Mouse (Mus musculus) bone marrow, adult 2 months (tissue): ENCODE results near the gene Itgb7. TPM values are rescaled to one million over a fixed set of nuclear protein-coding genes. Genes with fewer than 3 reads are reported as not detected.

ENCODE experiments used
- H3K27ac ChIP-seq: fragments of 200-500 bp; 2 replicates; pipeline ENCODE4 v1.5.1; 2012; ENCODE audit warnings: low read depth, mild to moderate bottlenecking, control low read depth, inconsistent platforms, low read length; ENCODE audit not compliant: control insufficient read depth, poor library complexity, insufficient read depth
- H3K4me1 ChIP-seq: fragments of 200-500 bp; 2 replicates; pipeline ENCODE4 v1.6.1; 2011; ENCODE audit warnings: low read length; ENCODE audit not compliant: control insufficient read depth, insufficient read depth
- H3K4me3 ChIP-seq: fragments of 200-500 bp; replicated peaks from 2 replicates; pipeline ENCODE3; 2011; ENCODE audit warnings: mild to moderate bottlenecking, low read depth, low read length, control low read depth; ENCODE audit not compliant: control insufficient read depth
- CTCF ChIP-seq: fragments of 200-500 bp; IDR thresholded peaks from 2 replicates; pipeline ENCODE4 v1.5.1; 2011; ENCODE audit warnings: low read length, control low read depth; ENCODE audit not compliant: control insufficient read depth, insufficient read depth
- POLR2A ChIP-seq: fragments of 200-500 bp; IDR thresholded peaks from 2 replicates; pipeline ENCODE4 v1.6.1; 2011; ENCODE audit warnings: low read depth, mild to moderate bottlenecking, control low read depth, low read length, borderline replicate concordance; ENCODE audit not compliant: control insufficient read depth
- WGBS: fragments of 180-500 bp; shearing (Covaris S2); methylation state at CpG from one replicate; pipeline ENCODE4 v1.1.7; 2018; 5-methylcytosine and 5-hydroxymethylcytosine counted together
- polyA plus RNA-seq: library from polyadenylated mRNA; stranded (reverse); fragments of >200 nt; gene quantifications from 2 replicates; pipeline ENCODE4 v1.2.4, GENCODE M21; 2011; ENCODE audit warnings: low replicate concordance; ENCODE audit not compliant: missing spikeins, insufficient read depth, insufficient read length

Gene Itgb7
- polyA plus RNA-seq, 1 experiment: 140 TPM

DNA sequence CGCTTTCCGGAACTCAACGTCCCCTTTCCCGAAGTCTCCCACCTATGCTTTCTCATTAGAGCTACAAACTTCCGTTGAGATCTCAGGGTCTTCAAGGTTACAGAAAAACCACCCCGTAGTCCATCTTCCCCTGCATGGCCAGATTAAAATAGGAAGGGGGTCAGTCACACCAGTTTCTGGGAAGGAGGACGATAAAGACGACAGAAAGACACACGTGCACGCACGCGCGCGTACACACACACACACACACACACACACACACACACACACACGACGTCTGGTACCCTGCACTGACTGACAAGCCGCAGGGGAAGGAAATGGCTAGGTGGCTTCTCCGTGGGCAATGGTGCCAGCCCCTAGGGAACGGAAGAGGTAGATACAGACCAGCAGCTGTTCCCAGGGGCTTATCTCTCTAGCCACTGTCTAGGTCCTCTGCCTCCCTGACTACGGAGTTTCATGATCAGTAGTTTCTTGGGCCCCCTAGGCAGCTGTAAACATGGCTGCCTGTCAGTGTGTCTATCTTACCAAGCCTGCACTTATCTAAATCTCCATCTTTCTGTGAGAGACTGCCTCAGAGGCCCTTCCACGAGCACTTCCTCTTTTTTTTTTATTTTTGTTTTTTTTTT, 6.6 kb downstream of the Itgb7 start:
- WGBS: under 1% methylated on average over 21 of the region's 21 CpGs
- TF ChIP-seq CTCF: no peak
- no peak for TF ChIP-seq POLR2A
- Histone ChIP-seq H3K4me3 (peak overlapping the region; percentile 44), H3K27ac (no peak overlapping the region), H3K4me1 (peaks cover 2% of the 10 kb centered on the region; the same call in 1 of the 2 replicates)

DNA sequence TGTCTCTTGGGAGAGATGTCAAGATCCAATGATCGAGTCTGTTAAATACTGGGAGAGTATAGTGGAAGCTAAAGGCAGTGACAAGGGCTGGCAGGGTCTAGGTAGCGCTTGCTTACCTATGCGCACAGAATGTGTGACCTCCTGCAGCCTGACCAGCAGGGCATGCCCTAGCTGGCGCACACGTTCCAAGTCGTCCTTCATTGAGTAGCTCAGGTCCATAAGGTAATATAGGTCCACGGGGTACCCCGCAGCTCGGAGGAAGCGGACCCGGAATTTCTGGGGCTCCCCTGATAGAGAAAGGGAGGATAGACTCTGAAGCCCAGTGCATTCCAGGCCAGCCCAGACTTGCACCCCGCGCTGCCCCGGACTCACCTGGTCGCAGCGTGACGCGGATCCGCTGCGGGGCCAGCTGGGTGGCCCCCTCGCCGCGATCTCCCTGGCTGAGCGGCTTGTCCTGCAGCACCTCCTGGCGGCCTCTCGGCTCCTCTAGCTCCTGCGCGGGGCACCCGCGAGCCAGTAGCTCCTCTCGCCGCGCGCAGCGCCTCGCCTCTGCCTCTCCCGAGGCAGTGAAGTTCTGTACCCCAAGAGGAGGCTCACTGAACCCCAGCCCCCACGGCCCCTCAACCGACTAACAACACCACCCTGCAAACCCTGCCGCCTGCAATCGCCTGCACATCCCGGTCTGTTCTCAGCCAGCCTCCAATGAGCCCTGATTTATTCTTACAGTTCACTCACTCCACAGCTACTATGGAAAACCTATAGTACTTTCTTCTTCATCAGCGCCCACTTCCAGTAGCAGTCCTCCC, 7.4 kb downstream of the Itgb7 start:
- Histone ChIP-seq H3K4me3 (peak overlapping the region; percentile 23), H3K27ac (0 out of 2 replicates have a peak overlapping the region, but pooled peaks have one; percentile 51), H3K4me1 (peaks cover 2% of the 10 kb centered on the region; the same call in 1 of the 2 replicates)
- 9% methylated on average over 43 of the region's 43 CpGs for WGBS
- TF ChIP-seq POLR2A (no peak), CTCF (peak; percentile 69)

DNA sequence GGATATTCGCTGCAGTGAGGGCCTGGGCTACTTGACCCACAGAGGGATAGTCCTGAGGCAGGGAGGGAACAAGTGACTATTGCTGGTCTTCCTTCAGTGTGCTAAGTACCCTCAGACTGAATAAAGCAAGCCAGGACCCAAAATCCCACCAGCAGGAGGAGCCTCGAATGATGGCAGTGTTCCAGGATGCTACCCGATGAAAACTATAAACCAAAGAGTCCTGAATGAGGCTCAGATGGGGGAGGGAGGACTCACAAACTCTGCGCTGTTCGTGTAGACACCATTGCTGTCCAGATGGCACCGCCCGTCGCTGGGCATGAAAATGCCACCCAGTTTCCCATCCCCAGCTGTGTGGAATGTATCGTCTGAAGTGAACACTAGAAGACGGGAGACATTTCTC, 9.4 kb downstream of the Itgb7 start:
- peaks cover 2% of the 10 kb centered on the region; the same call in 1 of the 2 replicates for H3K4me1 ChIP-seq
- TF ChIP-seq POLR2A (no peak), CTCF (no peak)
- 77% methylated on average over 10 of the region's 10 CpGs for WGBS
- H3K4me3 ChIP-seq: no peak overlapping the region
- no peak overlapping the region for H3K27ac ChIP-seq

DNA sequence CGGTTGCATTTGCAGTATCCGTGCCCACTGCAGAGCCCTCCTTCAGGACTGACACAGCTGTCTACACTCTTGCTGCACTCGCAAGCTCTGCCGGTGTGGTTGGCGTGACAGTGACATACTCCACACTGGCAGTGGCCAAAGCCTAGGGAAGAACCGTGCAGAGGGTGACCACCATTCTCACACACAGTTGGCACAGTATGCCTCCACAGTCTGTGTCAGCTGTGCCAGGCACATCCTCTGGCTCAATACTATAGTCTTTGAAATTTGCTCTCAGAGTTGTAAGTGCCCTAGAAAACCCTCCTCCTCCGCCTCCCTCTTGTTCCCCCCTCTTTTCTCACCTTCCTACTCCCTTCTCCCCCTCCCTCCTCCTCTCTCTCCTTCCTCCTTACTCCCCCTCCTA, 14.4 kb downstream of the Itgb7 start:
- no peak overlapping the region for H3K27ac ChIP-seq
- 84% methylated on average over 7 of the region's 7 CpGs for WGBS
- TF ChIP-seq POLR2A (no peak), CTCF (no peak)
- H3K4me3 ChIP-seq: no peak overlapping the region
- no peaks in the 10 kb centered on the region for H3K4me1 ChIP-seq

DNA sequence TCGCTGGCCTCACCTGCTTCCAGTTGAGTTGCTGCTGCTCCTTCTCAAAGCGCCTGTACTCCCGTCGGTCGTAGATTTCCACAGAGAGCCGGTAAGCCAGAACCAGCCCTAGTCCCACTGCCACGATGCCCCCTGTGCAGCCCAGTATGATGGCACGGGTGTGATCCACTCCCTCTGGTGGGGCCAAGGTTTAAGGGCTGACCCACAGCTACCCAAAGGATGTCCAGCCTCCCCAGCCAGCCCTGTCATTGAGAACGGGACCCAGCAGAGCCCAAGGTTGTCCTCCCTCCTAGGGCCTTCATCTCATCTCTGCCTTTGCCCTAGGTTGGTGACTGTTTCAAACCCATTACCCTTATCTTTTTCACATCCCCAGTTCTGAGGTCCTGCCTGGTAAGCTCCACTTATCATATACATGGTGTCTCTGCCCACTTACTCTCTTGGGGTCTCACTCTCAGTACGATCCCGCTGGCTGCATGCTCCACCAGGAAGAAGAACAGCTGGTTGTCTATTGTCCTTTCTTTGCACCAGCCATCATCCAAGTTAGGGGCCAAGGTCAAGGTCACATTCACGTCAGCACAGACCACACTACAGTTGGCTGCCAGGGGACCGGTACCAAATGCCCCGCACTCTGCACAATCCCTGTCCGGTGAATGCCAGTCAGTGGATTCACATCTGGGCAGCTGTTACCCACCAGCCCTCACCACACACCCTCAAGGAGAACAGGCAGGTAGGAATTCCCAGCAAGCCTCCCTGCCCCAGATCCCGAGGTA, 15.1 kb downstream of the Itgb7 start:
- WGBS: 90% methylated on average over 16 of the region's 16 CpGs
- no peaks in the 10 kb centered on the region for H3K4me1 ChIP-seq
- TF ChIP-seq CTCF (no peak), POLR2A (no peak)
- no peak overlapping the region for H3K4me3 ChIP-seq
- no peak overlapping the region for H3K27ac ChIP-seq

DNA sequence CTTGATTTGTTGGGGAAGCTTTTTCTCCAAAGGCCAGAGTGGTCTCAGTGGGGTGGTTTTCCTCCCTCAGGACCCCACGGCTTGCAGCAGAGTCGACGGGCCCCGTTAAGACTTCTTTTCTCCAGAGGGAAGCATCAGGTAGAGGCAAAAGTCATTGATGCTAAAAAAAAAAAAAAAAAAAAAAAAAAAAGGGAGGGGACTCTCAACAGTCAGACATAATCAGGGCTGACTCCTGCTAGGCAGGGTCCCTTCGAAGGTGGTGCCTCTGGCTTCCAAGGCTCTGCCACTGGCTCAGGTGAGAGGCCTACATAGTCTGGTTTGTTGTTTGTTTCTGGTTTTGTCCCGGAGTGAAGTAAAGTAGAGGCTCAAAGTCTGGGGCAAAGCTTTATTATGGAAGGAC, 16.1 kb downstream of the Itgb7 start:
- TF ChIP-seq CTCF (no peak), POLR2A (no peak)
- Histone ChIP-seq H3K4me1 (no peaks in the 10 kb centered on the region), H3K4me3 (no peak overlapping the region), H3K27ac (no peak overlapping the region)
- WGBS: 83% methylated on average over 6 of the region's 6 CpGs

DNA sequence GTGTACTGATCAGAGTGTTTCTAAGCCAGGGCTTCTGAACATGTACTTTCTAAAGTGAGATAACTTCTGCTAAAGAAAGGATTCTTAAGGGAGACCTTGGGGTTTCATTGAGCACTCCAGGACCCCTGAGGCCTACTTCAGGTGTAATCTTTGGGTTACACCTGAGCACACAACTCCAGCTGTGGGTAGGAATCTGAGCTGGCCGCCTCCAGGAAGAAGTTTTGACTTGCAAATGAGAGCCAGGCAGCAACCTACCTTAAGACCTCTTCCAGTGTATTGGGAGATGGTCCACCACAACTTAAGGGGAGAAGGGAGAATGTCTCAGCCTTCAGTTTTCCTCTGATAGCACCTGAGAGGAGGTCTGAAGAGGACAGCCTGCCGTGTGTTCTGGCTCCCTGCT, 17.6 kb downstream of the Itgb7 start:
- WGBS: 86% methylated on average over 2 of the region's 2 CpGs
- Histone ChIP-seq H3K4me3 (no peak overlapping the region), H3K27ac (no peak overlapping the region), H3K4me1 (no peaks in the 10 kb centered on the region)
- TF ChIP-seq CTCF (no peak), POLR2A (no peak)

DNA sequence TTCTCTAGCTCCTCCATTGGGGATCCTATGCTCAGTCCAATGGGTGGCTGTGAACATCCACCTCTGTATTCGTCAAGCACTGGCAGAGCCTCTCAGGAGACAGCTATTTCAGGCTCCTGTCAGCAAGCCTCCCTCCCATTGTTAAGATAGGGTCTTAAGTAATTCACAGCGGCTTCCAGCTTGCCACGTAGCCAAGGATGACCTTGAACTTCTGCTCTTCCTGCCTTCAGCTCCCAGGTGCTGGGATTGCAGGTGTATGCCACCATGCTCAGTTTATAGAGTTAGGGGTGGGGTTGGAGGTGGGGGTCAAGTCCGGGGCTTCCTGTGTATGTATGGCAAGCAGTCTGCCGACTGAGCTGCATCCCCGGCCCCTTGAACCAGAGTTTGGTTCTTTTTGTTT, 19.8 kb downstream of the Itgb7 start:
- Histone ChIP-seq H3K4me1 (peaks cover 3% of the 10 kb centered on the region; the same call in 1 of the 2 replicates), H3K27ac (no peak overlapping the region), H3K4me3 (no peak overlapping the region)
- TF ChIP-seq CTCF (no peak), POLR2A (no peak)
- WGBS: 89% methylated on average over 6 of the region's 6 CpGs
